Mouse (Mus musculus): ENCODE measurements at regions not wholly inside any gene's neighbourhood (a gene's known extent, or its start where the extent isn't known, plus 50 kb on each side); places are given as distances from the start of the nearest gene placed in this dataset.

DNA sequence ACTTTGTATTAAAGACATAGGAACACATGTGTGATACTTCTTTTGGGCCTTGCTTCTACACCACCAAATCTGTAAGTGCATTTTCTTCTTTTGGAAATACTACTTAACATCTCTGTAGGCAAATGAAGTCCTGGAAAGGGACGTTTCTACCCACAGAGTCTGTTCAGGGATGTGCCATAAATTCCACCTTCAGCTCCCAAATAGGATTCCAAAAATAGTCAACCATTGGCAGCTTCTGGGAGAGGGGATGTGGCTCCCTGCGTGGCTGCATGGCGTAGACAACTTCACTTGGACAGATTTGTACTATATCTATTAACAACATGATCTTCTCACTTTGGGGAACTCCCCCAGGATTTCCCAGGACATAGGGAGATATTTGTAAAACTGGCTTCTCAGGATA lies 566.8 kb downstream of the Dhx35 start:
- no peak for DNase-seq

DNA sequence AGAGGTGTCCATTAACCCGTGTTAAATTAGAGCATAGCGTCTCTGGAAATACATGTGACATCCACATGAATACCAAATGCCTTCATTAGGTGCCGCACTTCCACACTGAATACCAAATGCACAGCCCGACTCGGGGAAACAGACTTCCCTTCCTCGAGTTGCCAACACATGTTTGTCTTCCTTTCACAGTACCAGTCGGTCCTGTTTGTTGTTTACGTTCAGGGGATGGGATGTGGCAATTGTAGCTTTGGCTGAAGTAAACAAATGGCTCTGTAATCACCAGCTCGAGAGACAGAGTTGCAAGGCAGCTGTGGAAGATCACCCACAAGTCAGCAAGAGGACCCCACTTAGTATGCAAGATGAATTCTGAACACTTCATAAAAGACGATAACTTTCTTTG lies 598.3 kb downstream of the Dhx35 start:
- DNase-seq: no peak

DNA sequence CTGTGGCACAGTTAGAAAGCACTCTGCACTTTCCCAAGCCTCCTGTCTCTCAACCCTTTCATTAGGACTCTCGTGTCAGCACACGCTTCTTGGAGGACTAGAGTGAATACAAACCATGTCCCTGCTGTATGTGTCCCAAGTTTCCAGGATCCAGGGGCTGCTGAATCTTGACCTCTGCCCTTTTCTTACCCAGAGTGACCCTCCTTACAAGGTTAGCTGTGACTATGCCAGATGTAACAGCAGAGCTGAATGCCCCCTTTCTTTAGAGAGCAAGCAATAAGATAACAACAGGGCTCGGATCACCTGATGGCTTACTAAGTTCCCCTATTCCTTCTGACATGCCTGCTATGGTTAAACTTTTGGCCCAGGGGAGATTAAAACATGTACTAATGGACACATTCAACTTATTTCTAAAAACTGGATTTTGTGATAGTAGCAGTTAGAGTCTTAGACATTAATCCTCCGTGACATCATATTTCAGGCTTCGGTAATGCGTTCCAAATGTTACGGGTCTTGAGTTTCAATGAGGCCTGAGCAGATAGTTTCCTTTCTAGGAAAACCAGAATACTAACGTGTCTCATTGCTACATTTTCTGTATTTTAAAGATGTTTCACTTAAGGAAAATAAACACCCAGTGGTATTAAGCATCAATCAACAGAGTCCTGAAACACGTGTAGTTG lies 607.0 kb downstream of the Dhx35 start:
- no peak for DNase-seq

DNA sequence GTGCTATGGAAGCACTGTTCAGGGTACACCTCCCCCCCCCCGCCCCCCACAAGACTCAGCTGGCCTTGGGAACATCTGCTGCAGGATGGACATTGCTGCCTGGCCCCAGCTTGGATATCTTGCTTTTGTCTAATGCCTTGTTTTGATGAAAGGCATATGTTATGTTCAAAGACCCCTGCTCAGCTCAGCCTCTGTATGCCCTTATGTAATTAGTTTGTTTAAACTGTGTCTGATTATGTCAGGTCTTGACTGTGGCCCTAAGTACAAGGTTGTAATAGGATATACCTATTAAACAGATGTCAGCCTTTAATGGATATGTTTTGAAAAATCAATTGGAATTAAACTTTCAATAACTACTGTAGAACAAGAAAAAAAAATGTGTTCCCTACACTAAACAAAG lies 610.3 kb downstream of the Dhx35 start:
- no peak for DNase-seq

DNA sequence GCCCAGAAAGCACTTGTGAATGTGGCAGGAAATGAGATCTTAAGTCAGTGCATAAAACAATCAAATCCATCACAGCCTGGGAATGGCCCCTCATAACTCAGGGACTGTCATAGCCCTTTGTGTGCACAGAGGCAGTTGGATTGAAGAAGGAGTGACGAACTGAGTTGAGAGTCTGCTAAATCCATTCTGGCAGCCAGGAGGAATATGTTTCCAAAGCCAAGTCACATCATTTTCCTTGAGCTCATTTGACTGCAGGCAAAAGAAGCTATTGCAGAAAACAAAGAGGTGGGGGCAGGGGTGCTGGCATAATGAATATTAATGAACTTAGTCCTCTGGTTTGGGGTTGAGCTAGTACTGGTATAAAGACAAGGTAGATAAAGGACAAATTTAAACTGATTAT lies 620.0 kb downstream of the Dhx35 start:
- no peak for DNase-seq

DNA sequence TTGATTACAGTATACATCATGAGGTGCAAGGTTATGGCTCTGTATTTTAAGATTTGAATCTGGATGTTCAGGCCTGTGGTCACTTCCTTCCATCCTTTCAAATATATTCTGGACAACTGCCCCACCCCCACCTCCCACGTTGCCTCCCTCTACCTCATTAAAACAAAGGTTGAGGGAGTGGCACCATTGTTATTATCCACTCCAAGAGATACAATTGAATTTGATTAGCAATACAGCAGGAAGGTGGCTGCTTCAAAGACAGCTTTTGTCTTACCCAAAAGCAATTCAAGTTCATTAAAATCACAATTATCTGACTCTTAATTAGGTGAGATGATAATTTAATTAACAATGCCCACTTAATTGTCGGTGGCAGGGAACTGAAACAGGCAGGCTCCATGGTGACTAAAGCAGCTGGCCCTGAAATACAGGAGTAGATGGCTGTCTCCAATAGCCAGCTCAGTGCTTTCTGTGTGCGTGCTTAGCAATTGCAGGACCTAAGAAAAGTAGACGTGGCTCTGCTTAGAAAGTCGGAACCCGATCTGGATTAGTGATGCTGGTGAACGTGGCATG lies 623.8 kb downstream of the Dhx35 start:
- DNase-seq: no peak

DNA sequence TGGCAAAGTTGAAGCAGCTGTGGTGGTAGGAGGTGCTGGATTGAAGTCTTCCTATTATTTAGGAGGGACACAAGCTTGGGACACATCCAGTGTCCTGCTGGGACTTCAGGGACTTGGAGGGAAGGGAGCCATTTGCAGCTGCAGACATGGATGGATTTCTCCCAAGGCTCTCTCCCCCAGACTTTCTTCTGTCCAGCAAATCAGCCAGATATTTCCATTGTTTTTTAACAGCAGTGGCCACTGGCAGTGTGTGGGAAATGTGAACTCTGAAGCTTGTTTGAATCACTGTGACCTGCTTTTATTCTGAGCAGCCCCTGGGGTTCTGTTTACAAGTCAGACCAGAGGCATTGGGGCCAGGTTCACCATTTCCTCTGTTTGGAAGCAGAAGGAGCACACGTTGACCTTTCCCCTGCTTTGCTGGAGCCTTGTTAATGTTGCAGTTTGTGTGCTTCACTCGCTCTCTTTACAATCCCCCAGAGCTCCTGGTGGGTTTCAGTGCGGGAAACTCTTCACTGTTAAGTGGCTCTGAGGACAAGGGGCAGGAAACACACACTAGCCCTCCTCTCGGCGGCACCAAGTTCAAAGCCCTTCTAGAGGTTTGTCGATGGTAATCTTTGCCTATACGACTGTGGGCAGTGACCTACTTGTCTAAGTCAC lies 627.8 kb downstream of the Dhx35 start:
- peak; percentile 28 for DNase-seq

DNA sequence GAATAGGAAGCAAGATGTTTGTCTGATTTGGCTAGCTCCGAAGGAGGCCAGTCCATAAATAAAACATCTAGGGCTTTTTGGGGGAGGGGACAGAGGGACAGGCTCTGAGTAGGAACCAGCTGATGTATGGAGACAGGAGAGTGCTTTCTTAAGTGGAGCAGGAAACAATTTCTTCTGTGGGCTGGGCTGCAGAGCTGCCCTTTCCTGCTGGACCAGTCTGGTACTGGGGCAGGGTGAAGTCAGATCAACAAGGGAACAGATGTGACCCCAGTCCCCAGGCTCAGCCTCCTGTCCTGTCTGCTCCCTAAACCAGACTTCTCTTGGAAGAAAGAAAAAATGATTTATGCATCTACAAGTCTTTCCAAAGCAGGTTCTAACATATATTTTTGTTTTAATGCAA lies 633.6 kb downstream of the Dhx35 start:
- DNase-seq: no peak

DNA sequence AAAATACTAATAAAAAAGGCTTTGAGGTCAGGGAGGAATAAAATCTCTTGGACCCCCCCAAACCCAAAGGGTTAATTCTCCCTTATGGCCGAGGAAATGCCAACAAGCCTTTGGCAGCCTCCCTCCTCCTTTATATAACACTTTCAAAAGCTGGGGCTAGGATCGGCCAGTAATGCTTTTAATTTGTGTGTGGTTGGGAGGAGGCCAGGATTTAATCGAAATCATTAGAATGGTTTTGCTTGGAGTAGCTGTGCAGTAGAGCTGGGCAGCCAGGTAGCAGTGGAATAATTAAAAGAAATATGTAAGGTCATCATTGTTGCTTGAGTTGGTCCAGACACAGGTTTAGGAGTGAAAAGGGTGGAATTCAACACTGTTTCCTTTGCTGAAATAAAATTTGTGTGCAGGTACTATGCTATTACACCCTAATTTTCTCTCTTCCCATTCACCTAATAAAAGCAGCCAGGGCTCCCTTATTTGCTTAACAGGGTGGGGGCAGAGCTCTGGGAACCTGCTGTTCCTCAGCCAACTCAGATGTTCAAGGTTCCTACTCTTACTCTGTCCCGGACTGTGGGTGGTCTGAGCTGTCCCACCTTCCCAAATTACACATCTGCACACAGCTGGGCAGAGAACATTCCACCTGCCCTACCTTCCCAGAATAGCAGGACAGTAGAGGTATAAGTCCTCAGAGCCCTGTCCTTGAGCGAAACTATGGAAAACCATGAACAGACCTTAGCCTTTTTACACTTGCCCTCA lies 636.1 kb downstream of the Dhx35 start:
- DNase-seq: no peak

DNA sequence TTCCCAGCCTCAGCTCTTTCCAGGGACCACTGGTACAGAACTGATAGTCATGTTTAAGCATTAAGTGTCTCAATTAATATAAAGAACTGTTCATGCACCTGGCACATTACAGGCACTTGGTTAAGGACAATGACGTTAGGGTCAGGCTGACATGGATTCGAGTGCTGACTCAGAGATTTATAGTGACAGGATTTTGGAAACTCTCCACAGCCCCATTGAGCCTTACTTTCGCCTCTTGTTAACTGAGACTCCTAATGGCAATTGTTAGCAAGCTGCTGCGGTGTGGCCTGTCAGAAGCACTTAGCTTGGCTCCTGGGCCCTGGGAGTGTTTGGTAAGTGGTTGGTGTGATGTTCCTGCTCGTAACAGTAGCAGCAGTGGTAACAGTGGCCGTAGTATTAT lies 644.4 kb downstream of the Dhx35 start:
- no peak for DNase-seq

DNA sequence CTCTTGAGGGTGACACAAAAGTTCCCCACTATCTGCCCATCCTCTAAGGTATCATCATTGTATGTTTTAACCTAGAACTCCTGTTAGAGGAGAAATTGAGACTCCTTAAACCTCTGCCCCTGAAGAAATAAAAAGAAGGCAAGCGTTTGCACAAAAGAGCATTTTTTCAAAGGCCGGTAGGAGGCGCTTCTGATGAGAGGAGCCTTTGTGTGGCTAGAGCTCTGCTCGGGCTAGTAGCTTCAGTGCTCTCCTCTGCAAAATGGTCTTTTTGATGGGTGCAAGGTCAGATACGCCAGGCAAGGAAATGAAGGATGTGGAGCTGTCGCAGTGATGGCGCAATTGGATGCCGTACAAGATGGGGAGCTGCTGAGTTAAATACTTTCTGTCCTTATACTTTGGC lies 649.0 kb downstream of the Dhx35 start:
- peak; percentile 28 for DNase-seq

DNA sequence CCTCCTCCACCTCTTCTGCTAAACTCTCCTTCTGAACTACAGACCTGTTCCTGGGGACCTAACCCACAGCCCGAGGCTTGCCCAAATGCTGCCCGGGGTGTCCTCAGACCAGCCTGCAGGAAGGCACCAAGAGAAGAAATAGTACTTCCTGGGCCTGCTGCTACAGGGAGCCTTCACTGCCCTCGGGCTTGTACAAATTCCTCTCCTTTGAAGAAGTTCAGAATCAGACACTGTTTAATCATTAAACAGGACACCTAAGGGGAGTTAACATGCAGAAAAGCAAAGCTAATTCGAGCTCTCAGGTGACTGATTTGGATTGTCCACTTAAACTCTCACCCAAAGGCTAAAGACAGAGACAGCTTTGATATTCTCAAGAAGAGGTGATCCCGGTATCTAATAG lies 651.8 kb downstream of the Dhx35 start:
- no peak for DNase-seq

DNA sequence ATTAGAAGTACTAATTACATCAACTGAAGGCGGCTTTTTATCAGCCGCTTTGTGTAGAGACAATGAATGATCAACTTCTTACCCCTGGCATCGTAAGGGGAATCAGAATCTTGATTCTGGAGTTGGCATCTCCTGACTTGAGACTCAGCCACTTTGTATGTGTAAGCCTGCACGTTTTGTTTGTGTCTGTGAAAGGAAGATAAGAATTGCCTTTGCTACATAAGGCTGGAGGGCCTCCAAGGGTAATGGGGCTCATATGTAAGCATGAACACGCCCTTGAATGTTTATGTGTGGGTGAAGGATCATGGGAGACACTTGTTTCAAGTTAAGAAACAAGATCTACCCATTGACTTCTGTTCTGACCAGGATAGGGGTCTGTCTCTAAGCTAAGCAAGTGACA lies 652.3 kb downstream of the Dhx35 start:
- DNase-seq: no peak

DNA sequence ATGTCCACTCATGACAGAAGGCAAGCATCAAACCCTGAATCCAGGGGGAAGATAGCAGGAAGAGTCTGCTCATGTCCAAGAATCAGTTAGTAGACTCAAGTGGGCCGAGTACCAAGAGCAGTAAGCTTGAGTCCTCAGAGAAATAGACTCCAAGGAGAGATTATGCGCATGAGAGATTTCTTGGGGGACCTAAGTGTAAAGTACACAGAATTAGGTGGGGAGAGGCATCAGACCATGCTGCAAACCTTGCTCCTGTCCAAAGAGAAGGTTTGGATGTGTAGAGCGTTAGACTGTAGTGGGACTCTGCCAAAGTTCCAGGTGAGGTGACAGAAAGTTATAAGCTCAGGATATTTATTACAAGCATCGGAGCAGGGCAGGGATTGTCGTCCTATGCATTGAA lies 654.4 kb downstream of the Dhx35 start:
- no peak for DNase-seq

DNA sequence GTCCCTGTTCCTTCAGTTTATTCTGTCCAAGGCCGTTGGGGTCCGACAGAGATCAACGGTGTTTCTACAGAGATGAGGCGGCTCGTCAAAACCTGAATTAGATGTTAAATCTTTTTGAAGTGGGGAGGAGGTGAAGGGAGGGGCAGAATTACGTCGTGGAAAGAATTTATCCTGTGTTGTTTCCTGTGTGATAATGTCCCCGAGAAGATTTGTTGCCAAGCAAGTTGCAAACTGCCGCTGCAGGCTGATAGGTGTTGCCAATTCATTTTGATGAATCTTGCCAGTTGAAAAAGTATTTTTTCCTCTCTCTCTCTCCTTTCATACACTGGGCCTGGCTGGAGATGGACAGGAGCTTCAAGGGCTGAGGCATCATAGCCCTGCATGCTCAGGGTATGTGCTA lies 656.8 kb downstream of the Dhx35 start:
- DNase-seq: no peak

DNA sequence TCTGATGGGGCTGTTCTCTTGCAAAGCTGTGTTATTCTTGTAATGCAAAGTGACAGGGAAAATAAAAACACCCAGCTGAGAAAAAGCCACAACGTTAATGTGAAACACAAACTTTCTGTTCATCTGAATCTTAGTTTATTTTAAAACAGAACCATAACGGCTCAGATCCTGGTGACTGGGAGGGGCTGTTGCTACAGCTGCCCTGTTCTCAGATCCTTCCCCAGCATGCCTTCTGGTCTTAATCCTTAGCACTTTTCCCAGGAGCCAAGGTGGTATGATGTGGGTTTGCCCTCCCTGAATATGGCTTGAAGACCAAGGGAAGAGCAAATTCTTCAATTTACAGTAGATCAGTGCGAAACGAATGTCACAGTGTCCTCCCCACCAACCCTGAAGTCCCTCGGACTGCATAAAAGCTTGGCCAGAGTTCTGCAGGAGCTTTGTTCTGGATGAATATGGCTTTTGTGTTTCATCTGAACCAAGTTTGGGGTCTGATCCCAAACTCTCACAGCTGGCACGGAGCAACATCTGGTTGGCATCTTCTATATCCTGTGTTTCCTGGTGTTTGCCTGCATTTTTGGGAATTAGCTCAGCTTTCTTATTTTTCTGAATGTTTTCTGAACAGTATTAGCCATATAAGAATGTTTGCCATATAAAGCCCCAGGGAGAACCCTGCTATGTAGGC lies 686.9 kb downstream of the Dhx35 start:
- no peak for DNase-seq

DNA sequence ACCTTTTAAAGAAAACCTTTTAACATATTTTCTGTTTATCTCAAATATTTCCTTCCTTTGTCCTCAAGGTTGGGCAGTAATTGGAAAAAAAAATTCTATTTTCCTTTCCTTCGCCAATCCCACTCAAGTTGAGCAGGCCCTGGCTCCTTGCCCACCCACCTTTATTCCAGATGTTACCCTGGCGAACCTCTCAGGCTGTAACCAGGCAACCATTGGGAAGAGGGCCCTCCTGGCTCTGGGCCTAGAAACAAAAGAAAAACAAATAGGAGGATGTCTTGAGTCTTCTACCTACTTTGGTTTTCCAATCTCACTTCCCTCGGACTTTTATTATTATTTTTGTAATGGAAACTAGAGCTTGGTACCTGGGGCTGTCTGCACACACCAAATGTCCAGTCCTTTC lies 696.5 kb downstream of the Dhx35 start:
- peak; percentile 69 for DNase-seq

DNA sequence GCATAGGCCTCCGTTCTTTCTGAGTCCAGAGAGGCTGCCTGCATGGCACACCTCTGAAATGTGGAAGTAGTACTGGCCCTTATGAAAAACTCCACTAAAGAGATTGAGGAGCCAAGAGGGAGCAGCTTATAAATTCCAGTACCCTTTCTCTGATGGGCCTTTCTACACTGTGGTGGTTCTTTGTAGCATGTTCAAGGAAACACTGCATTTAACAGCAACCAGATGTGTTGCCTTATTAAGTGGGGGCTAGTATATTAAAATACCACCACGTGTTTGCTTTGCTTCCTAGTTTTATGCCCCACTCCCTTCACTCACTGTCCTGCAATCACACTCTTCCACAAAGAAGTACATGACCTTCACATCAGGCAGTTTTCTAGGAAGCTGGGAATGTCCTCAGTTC lies 704.1 kb downstream of the Dhx35 start:
- DNase-seq: no peak

DNA sequence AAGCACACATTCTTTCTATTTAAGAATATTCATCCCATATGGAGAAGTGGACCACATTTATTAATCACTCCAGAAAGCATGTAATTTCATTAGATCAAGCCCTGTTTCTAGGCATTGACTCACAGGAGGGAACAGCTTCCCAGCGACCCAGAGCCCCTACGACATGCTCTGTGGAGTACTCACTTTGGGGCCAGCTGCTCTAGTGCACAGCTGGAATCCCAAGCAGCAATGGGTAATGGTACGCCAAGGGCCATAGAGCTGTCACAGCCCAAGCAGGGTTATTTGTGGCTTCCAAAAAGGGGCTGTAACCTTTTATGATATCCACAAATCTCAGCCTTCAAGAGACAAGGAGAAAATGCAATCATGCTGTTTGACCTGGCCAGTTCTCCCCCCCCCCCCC lies 706.4 kb downstream of the Dhx35 start:
- DNase-seq: no peak

DNA sequence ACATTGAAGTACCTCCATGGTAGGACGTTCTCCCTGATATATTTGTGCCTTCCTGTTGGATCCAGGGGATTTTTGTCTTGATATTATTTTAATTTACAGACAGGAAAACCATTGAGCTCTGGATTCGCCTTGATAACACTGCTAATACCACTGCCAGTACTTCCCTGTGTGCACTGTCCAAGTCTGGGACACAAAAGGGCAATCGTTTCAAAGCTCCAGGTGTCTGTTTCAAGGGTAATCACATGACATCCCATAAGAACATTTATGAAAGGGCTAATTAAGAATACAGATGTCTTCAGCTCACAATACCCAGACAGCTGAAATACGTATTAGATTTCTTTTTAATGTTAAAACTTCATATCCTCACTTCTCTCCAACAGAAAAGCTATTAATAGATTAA lies 724.5 kb downstream of the Dhx35 start:
- no peak for DNase-seq

DNA sequence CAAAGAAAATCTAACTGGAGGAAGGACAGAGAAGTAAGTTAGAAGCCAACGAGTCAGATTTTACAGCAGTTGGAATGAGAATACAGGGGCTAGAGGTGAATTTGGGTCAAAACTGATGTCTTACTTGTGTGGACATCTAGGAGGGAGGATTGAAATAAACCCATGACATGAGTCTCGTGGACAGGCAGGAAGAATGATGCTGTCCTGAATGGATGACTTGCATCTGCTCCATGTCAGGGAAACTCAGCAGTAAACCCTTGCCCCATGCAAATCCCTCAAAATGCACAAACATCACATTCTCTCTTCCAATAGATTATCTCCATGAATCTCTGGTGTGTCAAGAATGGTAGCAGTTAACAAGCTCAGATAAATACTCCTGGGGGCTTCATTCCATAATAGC lies 729.1 kb downstream of the Dhx35 start:
- no peak for DNase-seq

DNA sequence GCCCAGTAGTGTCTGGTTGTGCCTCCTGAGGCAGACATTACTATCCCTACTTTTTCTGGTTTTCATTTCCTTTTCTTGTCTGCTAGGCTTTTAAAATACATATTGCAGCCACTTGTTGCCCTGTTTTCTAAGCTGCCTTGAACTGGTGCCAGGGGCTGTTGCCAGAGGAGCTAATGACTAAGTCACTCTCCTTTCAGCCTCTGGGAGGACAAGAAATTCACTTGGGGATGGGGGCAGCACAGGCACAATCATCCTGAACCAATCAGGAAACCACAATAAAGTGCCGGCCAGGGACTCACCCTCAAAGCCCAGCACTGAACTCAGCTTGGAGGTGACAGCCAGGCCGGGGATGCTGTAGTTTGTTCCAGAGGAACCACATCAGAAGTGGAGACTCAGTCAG lies 740.3 kb downstream of the Dhx35 start:
- DNase-seq: peak; percentile 72

DNA sequence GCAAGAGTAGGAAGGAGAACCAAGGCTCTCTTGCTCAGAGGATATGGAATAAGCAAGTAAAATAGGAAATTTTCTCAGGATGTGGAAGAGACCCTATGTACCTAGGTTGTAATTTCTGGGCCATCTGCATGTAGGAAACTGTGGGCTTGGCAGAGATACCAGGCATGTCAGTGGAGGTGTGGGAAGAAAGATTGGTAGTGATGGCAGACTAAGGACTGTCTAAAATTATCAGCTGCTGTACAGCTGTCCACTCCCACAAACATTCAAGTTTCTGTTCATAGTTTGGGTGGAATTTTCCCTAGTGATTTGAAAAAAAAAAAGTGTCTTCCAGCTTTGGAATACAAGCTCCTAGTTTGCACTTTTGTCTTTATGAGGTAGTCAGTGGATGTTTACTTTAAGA lies 744.7 kb downstream of the Dhx35 start:
- DNase-seq: no peak

All from gastrocnemius, postnatal 10 days (tissue).